Mouse (Mus musculus): ENCODE results near the gene M1ap. TPM values are rescaled to one million over a fixed set of nuclear protein-coding genes. Genes with fewer than 3 reads are reported as not detected.

The M1ap gene
- total and polyA plus RNA-seq, 2 experiments from 2014 or later, result 1.2 TPM; not detected in 1

GRCm38 (mm10) chr6:83029777-83030176 lies 83.1 kb downstream of the M1ap start:
- Histone ChIP-seq H3K27ac (ENCODE audit: low read depth, low read length) (no peak overlapping the region), H3K27me3 (ENCODE audit: insufficient read depth, low read length) (peaks cover 36% of the 10 kb centered on the region), H3K9ac (replicated peaks; ENCODE audit: low read length, poor library complexity, severe bottlenecking) (no peak overlapping the region), H3K9me3 (ENCODE audit: low read length) (no peaks in the 10 kb centered on the region), H3K4me1 (ENCODE audit: insufficient read depth, low read length) (peaks cover 6% of the 10 kb centered on the region; the same call in 1 of the 2 replicates), H3K36me3 (ENCODE audit: insufficient read depth, low read length) (no peaks in the 10 kb centered on the region), H3K4me3 (ENCODE audit: low read depth, low read length) (no peak overlapping the region), H3K4me2 (ENCODE audit: low read depth, low read length, poor library complexity, severe bottlenecking) (no peak overlapping the region)
- ATAC-seq (ENCODE audit: low FRiP score) (no peak), DNase-seq (ENCODE audit: low spot score) (no peak)
- 23% methylated on average over 10 of the region's 10 CpGs for WGBS
- TF ChIP-seq CTCF (IDR thresholded peaks at IDR 0.05), result no peak

- Histone ChIP-seq H3K36me3 (ENCODE audit: insufficient read depth, low read length) (no peaks in the 10 kb centered on the region), H3K9ac (replicated peaks; ENCODE audit: low read length, poor library complexity, severe bottlenecking) (no peak overlapping the region), H3K4me1 (ENCODE audit: insufficient read depth, low read length) (peaks cover 6% of the 10 kb centered on the region; the same call in 1 of the 2 replicates), H3K4me2 (ENCODE audit: low read depth, low read length, poor library complexity, severe bottlenecking) (no peak overlapping the region), H3K9me3 (ENCODE audit: low read length) (no peaks in the 10 kb centered on the region), H3K27me3 (ENCODE audit: insufficient read depth, low read length) (peaks cover 36% of the 10 kb centered on the region), H3K27ac (ENCODE audit: low read depth, low read length) (no peak overlapping the region), H3K4me3 (ENCODE audit: low read depth, low read length) (no peak overlapping the region)
- 60% methylated on average over 7 of the region's 7 CpGs for WGBS
- TF ChIP-seq CTCF (IDR thresholded peaks at IDR 0.05), result no peak
- DNase-seq (ENCODE audit: low spot score) (no peak), ATAC-seq (ENCODE audit: low FRiP score) (no peak)
These were observed 84.4 kb downstream of the M1ap start for GRCm38 (mm10) chr6:83031111-83031510.

GRCm38 (mm10) chr6:83031921-83032590 lies 85.4 kb downstream of the M1ap start:
- H3K4me1 ChIP-seq (ENCODE audit: insufficient read depth, low read length), result peaks cover 6% of the 10 kb centered on the region; the same call in 1 of the 2 replicates
- peak overlapping the region; percentile 76 for H3K4me2 ChIP-seq (ENCODE audit: low read depth, low read length, poor library complexity, severe bottlenecking)
- H3K9me3 ChIP-seq (ENCODE audit: low read length), result no peaks in the 10 kb centered on the region
- H3K27me3 ChIP-seq (ENCODE audit: insufficient read depth, low read length), result peaks cover 36% of the 10 kb centered on the region
- 22% methylated on average over 18 of the region's 18 CpGs for WGBS
- no peak overlapping the region for H3K9ac ChIP-seq (replicated peaks; ENCODE audit: low read length, poor library complexity, severe bottlenecking)
- peak overlapping the region; percentile 43 for H3K4me3 ChIP-seq (ENCODE audit: low read depth, low read length)
- ATAC-seq (ENCODE audit: low FRiP score) (no peak), DNase-seq (ENCODE audit: low spot score) (no peak)
- H3K27ac ChIP-seq (ENCODE audit: low read depth, low read length), result no peak overlapping the region
- no peaks in the 10 kb centered on the region for H3K36me3 ChIP-seq (ENCODE audit: insufficient read depth, low read length)
- TF ChIP-seq CTCF (IDR thresholded peaks at IDR 0.05), result no peak

- DNase-seq (ENCODE audit: low spot score), result peak; percentile 14
- under 1% methylated on average over 31 of the region's 31 CpGs for WGBS
These were observed 86.1 kb downstream of the M1ap start for GRCm38 (mm10) chr6:83032769-83033191.

GRCm38 (mm10) chr6:83033249-83034185 lies 86.8 kb downstream of the M1ap start, which contains the start of the genes Dok1 and Loxl3:
Gene Dok1 (minus strand): TSS chr6:83033471.
Gene Loxl3 (plus strand): TSS chr6:83034173.
- Histone ChIP-seq H3K36me3 (ENCODE audit: insufficient read depth, low read length) (no peaks in the 10 kb centered on the region), H3K27me3 (ENCODE audit: insufficient read depth, low read length) (peaks cover 36% of the 10 kb centered on the region)
- under 1% methylated on average over 49 of the region's 51 CpGs for WGBS

More at GRCm38 (mm10) chr6:83032769-83033191, 86.1 kb downstream of the M1ap start:
- ATAC-seq (ENCODE audit: low FRiP score), result peak; percentile 44
- TF ChIP-seq CTCF (IDR thresholded peaks at IDR 0.05), result peak; percentile 26; the same call in 1 of the 2 replicates
- H3K36me3 ChIP-seq (ENCODE audit: insufficient read depth, low read length), result no peaks in the 10 kb centered on the region
- no peaks in the 10 kb centered on the region for H3K9me3 ChIP-seq (ENCODE audit: low read length)
- peaks cover 36% of the 10 kb centered on the region for H3K27me3 ChIP-seq (ENCODE audit: insufficient read depth, low read length)
- peak overlapping the region; percentile 42; the same call in 1 of the 2 replicates for H3K9ac ChIP-seq (replicated peaks; ENCODE audit: low read length, poor library complexity, severe bottlenecking)
- peak overlapping the region; percentile 76 for H3K4me2 ChIP-seq (ENCODE audit: low read depth, low read length, poor library complexity, severe bottlenecking)
- H3K4me1 ChIP-seq (ENCODE audit: insufficient read depth, low read length), result peaks cover 6% of the 10 kb centered on the region; the same call in 1 of the 2 replicates
- H3K4me3 ChIP-seq (ENCODE audit: low read depth, low read length), result peak overlapping the region; percentile 43
- no peak overlapping the region for H3K27ac ChIP-seq (ENCODE audit: low read depth, low read length)

More at GRCm38 (mm10) chr6:83033249-83034185, 86.8 kb downstream of the M1ap start, which contains the start of the genes Dok1 and Loxl3:
- ATAC-seq (ENCODE audit: low FRiP score) (peak; percentile 73), DNase-seq (ENCODE audit: low spot score) (peak; percentile 62)
- H3K27ac ChIP-seq (ENCODE audit: low read depth, low read length), result peak within 1 kb of the TSS; percentile 59; the same call in 1 of the 2 replicates
- peak within 1 kb of the TSS; percentile 43 for H3K4me3 ChIP-seq (ENCODE audit: low read depth, low read length)
- peaks cover 8% of the 10 kb centered on the region; the same call in 1 of the 2 replicates for H3K4me1 ChIP-seq (ENCODE audit: insufficient read depth, low read length)
- H3K9me3 ChIP-seq (ENCODE audit: low read length), result no peaks in the 10 kb centered on the region
- TF ChIP-seq CTCF (IDR thresholded peaks at IDR 0.05), result no peak
- peak within 1 kb of the TSS; percentile 76 for H3K4me2 ChIP-seq (ENCODE audit: low read depth, low read length, poor library complexity, severe bottlenecking)
- H3K9ac ChIP-seq (replicated peaks; ENCODE audit: low read length, poor library complexity, severe bottlenecking), result peak within 1 kb of the TSS; percentile 42; the same call in 1 of the 2 replicates
